Mouse (Mus musculus): ENCODE results near the gene Slc45a1.
"Not testable (repeated sequence)": the region's sequence is repeated elsewhere in the genome, so short reads cannot be mapped to it uniquely, and the experiment has no call there.

Gene Slc45a1

DNA sequence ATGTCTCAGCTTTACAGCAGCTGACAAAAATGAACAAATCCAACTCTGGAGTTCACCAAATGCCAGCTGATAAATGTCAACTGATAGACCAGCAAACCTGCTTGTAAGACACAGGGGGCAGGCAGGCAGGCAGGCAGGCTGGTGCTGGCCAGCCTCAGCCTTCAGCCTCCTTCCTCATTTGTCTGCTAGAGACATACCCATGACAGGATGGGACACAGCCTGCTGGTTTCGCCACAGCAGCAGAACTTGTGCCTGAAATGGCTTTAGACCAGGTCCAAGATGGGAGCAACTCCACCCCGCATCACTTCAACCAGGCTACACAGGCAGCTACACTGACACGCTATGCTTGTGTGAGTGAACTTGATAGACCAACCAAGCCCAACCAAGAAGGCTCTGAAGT is 46.2 kb downstream of the Slc45a1 start:
- DNase-seq (ENCODE audit: extremely low spot score, low read depth, low spot score), result no peak

DNA sequence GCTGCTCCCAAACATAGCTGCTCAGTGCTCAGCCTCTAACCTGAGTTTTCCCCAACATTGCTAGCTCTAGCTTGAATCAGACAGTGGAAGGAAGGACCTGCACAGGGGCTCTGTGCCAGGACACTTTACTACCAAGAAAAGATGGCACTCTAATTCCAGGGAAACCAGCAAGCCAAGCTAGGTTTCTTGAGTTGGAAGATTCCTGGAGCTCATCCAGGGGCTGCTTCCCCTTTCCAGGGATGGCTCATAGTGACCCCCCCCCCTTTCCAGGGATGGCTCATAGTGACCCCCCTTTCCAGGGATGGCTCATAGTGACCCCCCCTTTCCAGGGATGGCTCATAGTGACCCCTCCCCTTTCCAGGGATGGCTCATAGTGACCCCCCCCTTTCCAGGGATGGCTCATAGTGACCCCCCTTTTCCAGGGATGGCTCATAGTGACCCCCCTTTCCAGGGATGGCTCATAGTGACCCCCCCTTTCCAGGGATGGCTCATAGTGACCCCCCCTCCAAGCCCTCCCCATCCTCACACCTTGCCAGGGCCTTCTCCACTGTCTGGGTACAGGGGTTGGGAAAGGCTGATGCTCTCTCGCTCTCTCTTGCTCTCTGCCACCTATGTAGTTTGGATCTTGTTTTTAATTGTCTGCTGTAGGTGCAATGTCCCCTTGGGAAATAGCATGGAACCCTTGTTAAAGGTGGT is 48.5 kb downstream of the Slc45a1 start:
- DNase-seq (ENCODE audit: extremely low spot score, low read depth, low spot score), result no peak

DNA sequence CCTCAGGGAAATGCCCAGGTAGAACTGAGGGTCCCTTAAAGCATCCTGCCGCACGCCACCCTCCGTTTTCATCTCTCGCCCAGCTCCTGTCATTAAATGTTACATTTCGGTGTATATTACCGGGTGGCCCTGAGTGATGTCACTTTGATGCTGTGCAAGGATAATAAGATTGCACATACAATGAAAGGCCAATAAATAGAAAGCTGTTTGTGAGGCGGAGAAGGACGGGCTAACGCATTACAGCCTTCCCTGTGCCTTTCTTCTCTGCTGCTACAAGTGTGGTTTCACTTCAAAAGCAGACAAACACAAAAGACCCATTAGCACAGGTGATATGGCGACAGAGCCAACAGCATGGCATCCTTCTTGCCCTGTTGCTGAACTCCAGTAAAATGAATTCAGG is 50.5 kb downstream of the Slc45a1 start:
- DNase-seq (ENCODE audit: extremely low spot score, low read depth, low spot score), result no peak

DNA sequence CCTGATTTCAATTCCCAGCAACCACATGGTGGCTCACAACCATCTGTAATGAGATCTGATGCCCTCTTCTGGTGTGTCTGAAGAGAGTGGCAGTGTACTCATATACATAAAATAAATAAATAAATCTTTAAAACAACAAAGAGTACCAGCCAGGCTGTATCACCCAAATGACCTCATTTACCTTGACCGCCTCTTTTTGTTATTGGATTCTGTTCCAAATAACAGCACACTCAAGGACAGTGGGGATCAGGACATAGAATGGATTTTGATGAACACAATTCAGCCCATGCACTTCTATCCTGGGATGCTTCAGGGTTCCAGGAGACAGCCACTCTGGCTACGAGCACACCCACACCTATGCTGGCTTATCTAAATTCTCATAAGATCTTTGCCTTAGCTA is 51.5 kb downstream of the Slc45a1 start:
- not testable (repeated sequence) for DNase-seq (ENCODE audit: extremely low spot score, low read depth, low spot score)

DNA sequence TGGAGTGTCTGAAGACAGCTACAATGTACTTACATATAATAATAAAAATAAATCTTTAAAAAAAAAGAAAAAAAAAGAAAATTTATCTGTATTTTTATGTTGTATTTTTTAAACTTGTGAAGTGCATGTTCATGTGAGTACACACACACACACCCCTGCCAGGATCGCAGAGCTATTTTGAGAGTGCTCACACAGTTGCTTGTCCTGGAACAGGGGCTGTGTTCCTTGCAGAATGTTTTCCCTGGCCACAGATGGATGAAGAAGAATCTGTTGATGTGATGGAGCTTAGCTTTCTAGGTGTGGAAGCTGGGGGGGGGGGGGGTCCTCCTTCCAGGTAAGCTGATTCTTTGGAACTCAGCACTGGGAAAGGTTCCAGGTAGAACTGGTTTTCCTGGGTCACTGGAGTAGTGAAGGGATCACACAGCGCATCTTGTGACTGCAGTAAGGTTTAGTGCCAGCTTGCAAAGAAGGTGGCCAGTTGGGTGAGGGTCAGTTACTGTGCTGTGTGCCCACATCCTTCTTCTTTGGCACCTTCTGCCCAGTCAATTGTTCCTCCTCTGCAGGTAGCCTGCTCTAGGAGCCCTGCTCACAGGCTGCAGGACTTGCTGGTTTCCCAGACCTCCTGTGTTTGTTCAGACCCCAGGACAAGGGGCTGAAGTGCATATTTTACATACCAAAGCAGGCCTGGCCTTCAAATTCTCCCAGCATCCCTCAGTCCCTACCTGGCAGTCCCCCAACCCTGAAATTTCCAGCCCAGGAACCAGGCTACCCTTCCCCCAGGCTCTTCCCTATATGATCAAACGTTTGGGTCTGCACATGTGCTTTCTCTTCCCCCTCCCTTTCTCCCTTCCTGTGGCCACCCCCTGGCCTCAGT is 52.6 kb downstream of the Slc45a1 start:
- no peak for DNase-seq (ENCODE audit: extremely low spot score, low read depth, low spot score)

DNA sequence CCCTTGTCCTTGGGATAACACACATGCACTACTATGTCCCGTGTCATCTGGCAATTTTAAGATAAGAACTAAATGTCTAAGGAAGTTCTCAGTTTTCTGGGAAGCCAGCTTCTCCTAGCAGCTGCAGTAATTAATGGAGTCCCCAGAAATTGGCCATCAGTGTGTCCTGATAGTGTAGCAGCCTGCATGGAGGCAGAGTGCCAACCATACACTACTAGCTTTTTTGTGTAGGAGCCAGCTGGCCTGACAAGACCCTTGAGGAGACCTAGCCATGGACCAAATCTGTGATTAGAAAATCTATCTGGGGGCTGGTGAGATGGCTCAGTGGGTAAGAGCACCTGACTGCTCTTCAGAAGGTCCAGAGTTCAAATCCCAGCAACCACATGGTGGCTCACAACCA is 53.3 kb downstream of the Slc45a1 start:
- DNase-seq (ENCODE audit: extremely low spot score, low read depth, low spot score), result no peak

DNA sequence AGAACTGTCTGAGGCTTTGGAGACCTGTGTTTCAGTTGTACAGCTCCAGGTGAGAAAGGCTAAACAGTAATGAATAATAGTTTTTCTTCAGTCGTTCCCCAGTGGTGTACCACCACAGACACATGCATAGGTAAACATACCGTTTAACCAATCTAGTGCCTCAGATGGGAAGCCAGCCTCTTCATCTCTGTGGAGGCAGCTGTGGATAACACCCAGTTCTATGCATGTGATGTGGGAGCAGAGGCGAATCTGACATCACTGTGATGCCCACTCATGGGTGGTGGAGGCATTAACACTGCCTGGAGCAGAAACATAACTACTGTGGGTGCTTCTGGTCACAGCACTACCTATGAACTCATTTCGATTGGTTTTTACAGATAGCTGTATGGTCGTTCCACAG is 56.0 kb downstream of the Slc45a1 start:
- DNase-seq (ENCODE audit: extremely low spot score, low read depth, low spot score), result no peak

DNA sequence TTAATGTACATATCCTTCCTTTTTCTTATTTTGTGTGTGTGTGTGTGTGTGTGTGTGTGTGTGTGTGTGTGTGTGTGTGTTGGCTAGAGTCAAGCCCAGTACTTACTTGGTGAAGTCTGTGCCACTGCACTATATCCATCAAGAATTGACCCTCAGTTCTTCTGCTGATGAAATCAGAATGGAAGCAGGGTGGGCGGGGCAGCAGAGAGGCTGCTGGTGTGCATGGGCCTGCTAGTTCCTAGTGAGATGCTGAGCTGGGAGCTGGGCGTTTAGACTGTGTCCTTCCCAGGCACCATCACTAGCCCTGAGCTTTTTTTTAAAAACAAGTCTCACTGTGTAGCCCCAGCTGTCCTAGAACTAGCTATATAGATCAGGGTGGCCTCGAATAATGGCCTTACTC is 56.9 kb downstream of the Slc45a1 start:
- DNase-seq (ENCODE audit: extremely low spot score, low read depth, low spot score), result no peak

DNA sequence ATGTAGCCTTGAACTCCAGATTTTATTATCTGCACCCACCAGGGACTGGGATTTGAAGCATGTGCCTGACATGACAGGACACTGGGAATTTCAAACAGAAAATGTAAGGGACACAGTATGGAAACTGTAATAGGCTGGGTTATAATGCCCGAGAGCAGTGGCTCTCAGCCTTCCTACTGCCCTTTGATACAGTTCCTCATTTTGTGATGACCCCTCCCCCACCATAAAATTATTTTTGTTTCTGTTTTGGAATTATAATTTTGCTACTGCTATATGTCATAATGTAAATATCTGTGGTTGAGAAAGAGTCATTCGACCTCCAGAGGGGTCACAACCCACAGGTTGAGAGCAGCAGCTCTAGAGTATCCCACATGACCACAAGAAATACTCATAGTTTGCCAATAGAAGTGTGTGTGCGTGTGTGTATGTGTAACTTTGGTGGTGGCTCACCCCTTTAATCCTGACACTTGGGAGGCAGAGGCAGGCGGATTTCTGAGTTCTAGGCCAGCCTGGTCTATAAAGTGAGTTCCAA is 57.6 kb downstream of the Slc45a1 start:
- no peak for DNase-seq (ENCODE audit: extremely low spot score, low read depth, low spot score)

DNA sequence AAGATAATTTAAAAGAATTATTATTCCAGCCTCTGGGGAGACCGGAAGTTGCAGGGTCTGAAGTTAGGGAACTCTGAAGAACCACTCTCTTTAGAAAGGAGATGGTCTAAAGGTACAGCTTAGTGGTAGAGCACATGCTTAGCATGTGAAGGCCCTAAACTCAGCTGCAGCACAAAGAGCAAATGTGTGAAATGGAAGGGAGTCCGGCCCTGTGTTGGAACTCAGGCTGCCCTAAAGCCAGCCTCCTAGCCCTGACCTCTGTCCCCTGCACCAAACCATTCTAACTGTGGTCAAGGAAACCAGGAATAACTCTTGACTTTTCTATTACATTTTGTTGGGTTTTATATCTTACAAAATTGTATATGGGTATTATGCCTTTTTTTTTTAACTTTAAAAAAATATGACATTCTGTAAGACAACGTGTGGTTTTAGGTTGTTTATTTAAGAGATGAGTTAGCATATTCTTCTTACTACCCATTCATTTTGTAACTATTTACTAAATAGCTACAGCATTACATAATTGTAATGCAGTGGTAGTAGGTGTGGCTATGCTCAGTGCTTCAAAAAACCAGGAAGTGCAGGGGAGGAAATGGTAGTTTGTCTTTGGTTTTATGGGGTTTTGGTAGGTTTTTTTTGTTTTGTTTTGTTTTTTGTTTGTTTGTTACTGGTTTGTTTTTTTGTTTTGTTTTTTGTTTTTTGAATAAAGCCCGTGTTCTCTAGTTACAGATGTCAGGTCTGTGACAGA is 58.3 kb downstream of the Slc45a1 start:
- DNase-seq (ENCODE audit: extremely low spot score, low read depth, low spot score), result no peak

DNA sequence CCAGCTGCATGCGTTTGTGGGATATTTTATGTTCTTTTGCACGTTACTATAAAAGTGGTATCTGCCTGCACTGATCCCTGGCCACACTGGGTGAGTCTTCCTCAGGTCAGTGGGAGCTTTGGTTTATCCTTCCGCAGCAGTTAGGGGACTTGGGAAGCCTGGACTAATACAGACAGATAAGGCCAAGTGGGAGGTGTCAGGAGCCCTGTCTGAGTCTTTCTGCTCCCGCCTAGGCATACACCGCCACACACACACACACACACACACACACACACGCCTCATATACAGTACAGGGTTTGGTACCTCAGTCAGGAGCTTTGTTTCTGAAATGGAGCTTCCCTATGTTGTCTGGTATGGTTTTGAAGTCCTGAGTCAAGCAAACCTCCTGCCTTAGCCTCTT is 59.9 kb downstream of the Slc45a1 start:
- no peak for DNase-seq (ENCODE audit: extremely low spot score, low read depth, low spot score)

DNA sequence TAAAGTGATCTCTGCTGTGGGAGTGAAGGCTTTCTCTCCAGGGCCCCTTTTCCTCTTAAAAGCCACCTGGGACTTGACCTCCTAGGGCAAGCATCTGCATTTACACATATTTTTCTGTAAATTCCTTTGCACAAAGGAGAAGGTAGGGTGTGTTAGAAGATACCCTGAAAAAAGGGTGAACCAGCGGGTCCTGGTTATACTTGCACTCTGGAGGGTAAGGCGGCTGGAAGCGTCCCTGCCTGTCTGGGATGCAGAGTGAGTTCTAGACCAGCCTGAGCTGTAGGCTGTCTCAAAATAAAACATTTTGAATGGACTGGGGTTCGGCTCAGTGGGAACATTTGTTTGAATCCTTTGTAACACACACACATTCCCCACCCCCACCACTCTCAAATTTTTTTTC is 60.4 kb downstream of the Slc45a1 start:
- no peak for DNase-seq (ENCODE audit: extremely low spot score, low read depth, low spot score)

DNA sequence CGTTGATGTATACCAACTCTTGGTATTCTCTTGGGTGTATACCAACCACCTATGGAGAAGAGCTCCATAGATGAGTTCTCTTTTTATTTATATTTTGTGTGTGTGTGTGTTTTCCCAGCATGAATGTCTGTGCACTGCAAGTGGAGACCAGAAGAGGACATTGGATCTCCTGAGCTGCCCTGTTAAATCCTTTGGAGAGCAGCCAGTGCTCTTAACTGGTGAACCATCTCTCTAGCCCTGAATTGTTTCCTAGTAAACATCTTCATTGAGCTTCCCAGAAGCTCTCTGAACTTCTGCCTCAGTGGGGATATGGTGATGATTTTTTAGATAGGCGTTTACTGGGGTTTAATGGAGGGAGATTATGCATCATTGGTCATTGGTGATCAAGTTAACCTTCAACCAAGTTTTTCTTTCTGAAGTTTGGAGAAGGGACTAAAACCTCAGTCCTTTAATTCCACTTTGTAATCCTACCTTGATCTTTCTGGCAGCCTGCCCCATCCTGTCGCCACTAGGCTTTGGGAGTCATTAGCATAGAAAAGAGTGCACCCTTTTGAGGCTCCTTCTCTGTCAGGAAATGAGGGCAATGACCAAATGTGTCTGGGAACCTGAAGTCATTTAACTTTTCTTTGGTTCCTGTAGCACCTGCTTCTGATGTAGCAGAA is 61.2 kb downstream of the Slc45a1 start:
- no peak for DNase-seq (ENCODE audit: extremely low spot score, low read depth, low spot score)

DNA sequence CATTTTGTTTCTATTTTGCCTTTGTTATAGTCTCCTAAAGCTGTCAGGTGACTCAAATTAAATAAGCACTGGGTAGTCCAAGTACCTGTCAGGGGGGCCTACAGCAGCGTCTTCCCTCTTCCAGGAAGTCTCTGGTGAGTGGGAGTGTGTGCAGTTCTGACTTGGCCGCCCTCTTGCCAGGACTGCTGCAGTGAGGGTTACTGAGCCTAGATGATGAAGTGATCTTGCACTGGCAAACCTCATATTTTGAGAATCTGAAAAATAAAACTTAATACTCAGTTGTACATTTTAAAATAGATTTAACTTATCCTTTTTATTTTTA is 63.7 kb downstream of the Slc45a1 start:
- no peak for DNase-seq (ENCODE audit: extremely low spot score, low read depth, low spot score)

DNA sequence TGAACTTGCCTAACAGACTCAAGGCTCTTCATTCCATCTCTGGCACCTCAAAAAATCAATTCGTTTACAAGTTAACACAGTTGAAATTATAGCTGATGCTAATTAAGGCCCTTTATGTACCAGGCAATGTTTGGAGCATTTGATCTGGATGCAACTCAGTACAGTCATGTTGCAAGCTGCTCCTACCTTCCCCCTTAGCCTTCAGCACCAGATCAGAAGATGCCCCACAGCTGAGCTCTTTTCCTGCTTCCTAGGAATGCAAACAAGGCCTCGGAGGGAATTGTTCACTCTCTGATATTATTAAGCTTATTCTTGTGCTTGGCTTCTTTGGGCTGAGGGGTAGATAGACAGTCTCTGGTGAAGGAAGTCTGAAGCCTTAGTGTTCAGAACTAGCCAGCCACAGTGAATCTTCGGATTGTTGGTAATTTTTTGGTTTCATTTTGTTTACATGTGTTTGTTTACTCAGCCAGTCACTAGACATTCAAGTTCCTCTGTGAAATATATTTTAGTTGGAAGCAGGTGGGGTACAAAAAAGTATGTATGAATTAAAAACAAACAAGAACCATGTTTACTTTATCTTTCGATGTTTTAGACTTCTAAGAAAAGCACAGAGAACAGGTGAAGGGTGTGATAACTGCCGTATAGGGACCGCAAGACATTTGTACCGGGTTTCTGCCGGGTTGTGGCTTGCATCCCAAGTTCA is 64.2 kb downstream of the Slc45a1 start:
- no peak for DNase-seq (ENCODE audit: extremely low spot score, low read depth, low spot score)

DNA sequence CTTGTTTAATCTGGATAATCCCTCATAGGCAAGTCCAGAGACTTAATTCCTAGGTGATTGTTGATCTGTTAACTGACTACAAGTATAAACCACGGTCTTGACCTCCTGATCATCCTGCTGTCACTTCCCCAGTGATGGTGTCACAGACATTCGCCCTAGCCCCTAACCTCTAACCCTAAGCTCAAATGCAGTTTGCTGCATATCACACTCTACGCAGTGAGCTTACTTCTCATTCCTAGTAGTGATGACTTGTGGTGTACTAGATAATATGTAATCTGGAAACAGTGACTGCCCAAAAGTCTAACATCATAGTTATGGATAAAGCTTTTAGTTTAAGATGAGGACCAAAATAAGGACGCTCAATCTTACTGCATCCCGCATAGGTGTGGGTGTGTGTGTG is 65.7 kb downstream of the Slc45a1 start:
- DNase-seq (ENCODE audit: extremely low spot score, low read depth, low spot score), result no peak

DNA sequence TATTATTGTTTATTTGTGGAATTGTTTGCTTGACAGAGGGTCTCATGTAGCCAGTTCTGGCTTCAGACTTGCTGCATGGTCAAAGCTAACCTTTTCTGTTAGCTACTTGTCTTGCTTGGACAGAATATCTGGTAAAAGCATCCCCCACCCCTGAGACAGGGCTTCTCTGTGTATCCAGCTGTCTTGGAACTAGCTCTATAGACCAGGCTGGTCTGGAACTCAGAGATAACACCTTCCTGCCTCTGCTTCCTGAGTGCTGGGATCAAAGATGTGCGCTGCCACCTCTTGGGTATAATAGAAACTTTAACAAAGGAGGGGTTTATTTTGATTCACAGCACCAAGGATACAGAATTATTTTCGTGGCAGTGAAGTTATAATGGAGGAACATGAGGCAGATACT is 66.2 kb downstream of the Slc45a1 start:
- DNase-seq (ENCODE audit: extremely low spot score, low read depth, low spot score), result no peak

DNA sequence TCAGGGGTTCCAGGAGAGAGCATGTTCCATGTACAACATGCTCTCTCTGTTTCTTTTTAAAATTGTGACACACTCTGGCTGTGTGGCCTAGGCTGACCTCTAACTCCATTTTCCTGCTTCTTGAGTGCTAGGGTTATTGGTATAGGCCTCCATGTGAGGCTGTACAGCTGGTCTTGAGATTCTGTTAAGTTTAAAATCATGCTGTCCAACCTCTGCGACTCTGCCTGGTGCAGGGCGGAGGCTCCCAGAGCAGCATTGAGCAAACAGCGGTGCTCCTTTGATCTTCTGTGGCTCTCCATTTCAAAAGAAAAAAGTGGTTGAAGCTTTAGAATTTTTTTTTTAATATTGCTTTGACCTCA is 68.2 kb downstream of the Slc45a1 start:
- DNase-seq (ENCODE audit: extremely low spot score, low read depth, low spot score), result no peak

DNA sequence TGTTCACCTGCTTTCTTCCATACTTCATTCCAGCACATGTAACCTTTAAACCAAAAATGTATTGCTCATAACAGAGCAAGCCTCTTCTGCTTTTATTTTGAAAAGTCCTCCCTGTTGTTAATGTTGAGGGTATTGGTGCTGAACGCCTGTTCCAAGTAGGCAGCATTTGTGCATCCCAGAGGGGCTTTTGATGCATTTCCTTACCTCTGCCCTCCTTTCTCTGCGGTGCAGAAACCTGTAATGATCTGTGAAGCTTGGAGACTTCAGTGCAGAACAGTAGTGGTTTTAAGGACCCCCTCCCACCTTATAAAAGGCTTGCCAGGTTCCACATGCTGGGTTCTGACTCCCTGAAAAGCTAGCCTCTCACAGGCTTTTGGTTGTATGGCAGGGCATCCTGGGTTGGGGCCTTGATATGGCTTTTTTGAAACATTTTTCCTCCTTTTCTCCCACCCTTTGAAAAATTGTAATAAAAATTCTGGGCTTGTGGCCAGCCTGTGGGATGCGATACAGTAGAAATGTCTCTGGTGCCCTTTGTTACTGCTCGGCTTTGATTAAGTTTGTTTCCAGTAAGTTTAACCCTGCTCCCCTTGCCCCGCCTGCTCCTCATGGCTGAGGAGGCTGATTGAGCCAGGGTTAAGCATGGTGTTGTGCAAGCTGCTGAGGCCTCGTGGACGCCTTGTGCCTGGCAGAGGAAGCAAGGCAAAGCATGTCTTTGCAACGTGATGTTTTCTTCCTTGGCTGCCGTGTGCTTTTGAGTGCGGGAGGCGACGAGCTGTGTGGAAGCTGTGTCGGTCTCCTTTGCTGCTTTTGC is 68.8 kb downstream of the Slc45a1 start:
- DNase-seq (ENCODE audit: extremely low spot score, low read depth, low spot score), result no peak
